Mouse (Mus musculus) right cerebral cortex, adult 2 months (tissue): Measurements from ENCODE around the gene Tmf1.
A peak's percentile ranks its signal among the peaks of the same experiment; 100 is the strongest.

Experiments used
- DNase-seq, 2 experiments: peaks; one replicate each; pipeline ENCODE4 v3.0.0; 2021 to 2022; ENCODE audit warnings: low spot score in 2 of 2

Gene Tmf1

DNA sequence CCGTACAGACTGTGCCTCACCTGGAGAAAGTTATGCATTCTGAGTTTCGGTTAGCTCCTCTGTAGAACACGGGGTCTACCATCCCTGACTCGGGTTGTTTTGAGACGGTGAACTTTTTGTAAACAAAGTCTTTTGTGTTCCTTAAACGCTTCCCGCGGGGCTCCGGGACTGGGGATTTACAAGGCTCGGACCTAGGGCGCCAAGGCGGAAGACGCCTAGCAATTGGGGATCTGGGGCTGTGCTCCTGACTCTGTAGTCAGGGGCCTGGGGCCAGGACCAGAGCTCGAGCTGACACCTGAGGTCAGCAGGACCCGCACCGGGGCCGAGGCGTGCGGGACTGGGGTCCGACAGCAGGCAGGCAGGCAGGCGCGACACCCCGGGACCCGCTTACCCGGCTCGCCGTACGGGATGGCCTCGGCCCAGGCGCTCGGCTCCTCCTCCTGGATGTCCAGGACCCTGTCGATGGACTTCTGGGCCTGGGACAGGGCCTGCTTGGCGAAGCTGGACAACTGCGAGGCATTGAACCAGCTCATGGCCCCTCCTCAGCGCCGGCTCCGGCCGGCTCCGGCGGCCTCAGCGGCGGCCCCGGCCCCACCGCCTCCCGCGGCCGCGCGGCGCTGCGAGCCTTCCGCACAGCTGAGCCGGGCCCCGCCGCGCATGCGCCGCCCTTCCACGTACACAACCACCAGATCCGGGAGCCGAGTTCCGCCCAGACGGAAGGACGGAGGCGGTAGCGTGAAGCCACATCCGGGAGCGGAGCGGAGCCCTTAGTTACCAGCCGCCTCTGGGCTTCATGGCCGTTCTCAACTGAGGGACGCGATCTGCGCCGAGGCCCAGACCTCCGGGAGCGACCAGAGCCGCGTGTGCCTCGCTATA lies at the start of gene Tmf1:
TSS of gene Tmf1 (minus strand) at position 632 of the 876 bp plus-strand sequence.
- DNase-seq, result peak; percentile 95 to 97

DNA sequence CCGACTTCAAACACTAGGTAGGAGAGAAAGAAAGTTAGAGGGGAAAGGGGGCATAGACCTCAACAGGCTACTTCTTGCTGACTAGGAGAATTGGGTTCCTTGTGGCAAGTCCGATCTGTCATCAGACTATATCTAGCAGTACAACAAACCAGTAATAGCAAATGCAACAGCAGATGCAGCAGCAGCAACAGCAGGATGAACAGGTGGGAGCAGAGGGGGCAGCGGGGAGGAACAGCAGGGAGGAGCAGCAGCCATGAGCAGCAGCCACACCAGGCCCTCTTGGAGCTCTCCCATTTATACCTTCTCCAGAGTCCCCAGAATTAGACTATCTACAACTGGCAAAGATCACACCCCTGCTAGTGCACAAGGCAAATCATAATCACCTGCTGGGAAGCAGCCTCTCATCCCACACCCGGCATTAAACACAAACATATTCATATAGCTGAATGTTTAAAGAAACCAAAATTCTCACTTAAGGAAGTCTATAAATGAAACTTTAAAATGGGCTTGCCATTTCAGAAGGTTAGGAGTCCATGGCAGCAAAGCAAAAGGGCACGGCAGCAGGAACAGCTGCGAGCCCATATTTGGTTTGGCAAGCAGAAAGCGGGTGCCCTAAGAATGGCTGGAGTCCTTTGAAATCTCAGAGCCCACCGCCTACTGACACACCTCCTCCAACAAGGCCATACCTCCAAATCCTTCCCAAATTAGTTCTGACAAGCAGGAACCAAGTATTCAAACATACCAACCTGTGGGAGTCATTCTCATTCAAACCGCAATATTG lies 48.3 kb upstream of the Tmf1 start:
- no peak for DNase-seq

DNA sequence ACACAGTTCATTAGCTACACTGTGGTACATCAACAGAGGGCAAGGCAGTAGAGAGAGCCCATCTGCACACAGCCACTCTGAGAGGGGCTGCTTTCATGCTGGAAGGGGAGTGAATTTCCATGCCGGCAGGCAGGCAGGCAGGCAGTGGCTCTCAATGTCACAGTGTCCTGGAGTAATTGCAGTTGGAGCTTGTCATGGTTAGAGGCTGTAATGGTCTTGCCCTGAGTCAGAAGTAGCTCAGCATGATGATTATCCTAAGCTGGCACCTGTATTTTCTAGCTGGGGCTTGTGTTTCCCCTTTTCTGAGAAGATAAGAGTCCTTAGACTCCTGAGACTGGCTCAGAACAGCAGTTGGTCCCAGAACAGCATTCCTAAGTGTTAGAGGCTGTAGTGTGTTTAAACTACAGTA lies 47.2 kb upstream of the Tmf1 start:
- no peak for DNase-seq

DNA sequence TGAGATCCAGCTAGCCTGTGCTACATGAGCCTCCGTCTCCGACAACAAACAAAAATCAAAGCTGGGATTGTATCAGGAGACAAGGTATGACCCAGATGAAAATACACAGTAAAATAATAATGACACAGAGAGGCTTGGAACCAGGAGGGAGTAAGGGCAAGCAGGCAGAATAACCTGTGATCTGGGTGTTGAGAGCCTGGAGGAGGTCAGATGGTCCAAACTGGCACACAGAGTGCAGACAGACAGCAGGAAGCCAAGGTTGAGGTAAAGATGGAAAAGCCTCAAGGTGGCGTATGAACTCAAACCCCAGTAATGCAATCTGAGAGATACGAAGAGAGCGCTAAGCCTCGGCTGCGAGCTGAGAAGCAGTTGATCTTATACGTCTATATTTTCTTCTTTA lies 45.6 kb upstream of the Tmf1 start:
- DNase-seq, result no peak

DNA sequence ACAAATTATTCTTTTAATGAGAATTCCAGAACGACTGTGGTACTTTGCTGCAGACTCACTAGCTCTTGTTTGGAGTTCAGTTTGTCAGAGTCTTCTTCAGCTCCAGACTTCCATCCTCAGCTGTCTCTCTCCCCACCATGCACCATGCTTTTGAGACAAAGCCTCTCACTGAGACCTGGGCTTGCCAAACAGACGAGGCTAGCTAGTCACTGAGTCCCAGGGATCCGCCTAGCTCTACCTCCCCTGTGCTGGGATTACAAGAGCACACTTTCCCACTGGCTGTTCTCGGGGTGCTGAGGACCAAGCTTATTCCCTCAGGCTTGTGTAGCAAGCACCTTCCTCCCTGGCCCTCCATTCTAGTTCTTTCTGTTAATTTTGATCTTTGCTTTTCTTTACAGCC lies 44.6 kb upstream of the Tmf1 start:
- DNase-seq, result no peak

DNA sequence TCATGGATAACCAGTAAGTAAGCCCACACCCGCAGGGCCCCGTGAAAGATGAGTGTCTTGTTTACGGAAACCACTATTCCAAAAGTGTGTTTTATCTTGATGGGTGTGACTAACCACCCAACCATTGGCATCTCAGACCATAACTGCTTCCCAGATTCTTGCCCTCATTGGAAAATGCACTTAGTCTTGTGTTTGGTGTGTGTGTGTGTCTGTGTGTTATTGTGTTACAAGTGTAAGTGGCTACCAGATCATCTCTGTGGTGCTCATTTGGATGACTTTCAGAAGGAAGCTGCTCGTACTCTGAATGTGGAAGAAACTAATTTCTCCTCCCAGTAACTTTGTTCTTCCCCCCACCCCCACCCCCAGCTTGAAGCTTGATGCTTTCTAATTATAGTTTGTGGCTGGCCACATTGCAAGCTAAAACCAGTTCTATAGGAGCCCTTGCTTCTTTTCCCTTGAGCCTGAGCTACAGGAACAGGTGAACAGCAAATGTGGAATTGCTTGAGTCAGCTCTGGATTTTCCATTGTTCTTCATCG lies 44.1 kb upstream of the Tmf1 start:
- DNase-seq, result no peak

DNA sequence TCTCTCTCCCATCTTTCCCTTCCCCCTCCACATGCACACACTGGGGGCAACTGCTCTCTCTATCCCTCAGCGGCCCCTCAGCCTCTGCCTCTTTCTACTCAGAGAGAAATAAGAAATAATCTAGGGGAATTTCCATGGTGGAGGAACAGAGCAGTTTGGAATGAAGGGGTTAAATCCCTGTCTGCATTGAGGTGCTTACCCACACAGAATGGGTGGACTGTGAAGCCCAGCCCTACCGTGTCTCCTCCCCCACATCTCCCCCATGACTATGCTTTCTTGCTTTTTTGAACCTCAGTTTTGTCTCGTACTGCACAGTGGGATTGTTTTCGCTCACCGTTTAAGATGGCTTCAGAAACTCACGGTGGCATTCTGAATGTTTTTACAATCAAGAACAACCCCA lies 43.4 kb upstream of the Tmf1 start:
- DNase-seq, result no peak

DNA sequence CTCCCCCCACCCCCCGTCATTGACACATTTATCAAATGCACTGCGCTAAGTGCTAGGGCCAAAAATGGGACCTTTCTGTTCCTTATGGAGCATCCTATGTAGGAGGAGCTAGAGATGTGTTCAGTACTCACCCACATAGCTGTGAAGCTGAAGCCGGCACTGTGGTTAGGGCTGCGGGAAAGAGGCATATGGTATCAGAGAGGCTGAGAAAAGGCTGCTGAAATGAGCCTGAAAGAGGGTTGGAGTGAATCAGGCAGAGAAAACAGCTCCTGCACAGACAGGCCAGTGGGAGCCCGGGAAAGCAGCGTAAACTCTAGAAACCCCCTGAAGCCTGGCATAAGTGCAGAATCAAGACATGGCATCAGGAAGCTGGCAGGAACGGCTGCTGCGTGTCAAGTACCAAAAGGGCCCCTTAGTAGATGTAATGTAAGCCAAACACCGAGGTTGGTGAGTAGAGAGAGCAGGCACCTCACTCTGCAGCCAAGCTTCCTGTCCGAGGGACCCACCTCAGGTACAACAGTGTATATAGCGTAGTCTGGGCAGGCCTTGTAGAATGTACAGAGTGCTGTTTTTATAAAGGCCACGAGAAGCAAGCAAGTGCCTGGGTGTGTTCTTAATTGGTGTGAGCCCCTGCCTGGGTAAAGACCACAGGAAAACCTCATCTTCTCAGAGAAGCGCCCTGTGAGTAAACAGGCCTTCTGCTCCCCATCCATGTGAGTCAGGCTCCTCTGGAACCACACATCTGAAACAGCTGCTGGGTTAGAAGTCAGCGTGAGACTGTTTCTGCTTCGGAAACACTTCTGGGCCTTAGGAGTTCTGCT lies 42.5 kb upstream of the Tmf1 start:
- DNase-seq, result peak; percentile 71 to 79

DNA sequence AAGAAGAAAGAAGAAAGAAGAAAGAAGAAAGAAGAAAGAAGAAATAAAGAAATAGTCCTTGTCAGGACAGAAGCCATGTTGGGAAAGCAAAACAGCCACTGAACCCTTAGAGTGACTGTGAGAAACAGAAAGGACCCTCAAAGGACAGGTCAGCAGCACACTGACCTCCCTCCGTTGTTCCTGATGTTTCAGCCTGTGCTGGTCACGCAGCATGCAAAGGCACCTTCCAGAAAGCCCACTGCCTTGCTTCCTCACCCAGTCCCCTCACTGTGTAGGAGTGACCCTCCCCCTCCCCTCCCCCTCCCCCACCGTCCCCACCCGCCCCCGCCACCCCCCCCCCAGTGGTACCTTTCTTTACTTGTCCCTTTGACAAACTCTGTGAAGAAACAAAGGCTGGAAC lies 41.8 kb upstream of the Tmf1 start:
- no peak for DNase-seq

DNA sequence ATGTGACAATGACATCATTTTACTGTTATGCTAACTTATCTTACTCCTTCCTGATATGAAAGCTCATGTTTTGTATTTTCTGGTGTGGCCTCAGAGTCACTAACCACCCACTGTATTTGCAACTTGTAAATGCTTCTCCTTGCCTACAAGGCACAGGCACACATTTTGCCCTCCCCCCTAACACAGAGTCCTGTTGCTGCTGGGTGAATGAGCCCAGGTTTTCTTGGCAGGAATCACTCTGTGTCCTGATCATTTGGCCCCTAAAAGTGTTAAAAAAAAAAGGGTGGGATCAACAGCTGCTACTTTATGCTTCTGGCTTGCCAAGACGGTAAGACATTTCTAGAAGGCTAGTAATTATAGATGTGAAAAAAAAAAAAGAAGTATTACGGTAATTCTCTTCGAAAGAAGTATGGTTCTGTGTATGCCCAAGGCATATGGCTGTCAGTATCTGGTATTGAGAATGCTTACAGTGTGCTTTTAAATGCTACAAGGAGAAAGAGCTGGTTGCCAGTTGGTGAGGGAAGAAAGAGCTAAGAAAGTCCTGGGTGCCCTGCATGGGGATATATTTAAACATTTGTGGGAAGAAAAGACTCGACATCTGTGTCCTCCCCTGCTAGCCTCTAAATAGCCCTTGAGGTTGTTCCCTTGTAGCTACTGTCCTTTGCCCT lies 37.4 kb upstream of the Tmf1 start:
- no peak for DNase-seq

DNA sequence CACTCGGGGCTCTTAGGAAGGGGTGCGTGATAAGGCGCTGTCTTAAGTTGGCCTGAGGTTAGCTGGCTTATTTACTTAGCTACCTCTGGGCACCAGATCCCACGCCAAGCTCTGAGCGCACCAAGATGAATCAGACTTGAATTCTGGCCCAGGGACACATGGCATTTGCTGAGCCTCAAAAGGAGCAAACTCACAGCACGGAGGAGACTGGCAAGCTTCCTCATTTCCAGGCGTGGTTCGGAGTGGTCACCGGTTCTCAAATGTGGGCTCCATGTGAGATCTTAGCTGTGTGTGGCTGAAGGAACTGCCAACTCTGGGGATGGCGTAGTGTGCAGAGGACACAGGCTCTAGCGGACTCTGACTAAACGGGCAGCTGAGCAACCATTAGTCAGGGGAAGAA lies 33.1 kb upstream of the Tmf1 start:
- peak; percentile 60 to 70 for DNase-seq

DNA sequence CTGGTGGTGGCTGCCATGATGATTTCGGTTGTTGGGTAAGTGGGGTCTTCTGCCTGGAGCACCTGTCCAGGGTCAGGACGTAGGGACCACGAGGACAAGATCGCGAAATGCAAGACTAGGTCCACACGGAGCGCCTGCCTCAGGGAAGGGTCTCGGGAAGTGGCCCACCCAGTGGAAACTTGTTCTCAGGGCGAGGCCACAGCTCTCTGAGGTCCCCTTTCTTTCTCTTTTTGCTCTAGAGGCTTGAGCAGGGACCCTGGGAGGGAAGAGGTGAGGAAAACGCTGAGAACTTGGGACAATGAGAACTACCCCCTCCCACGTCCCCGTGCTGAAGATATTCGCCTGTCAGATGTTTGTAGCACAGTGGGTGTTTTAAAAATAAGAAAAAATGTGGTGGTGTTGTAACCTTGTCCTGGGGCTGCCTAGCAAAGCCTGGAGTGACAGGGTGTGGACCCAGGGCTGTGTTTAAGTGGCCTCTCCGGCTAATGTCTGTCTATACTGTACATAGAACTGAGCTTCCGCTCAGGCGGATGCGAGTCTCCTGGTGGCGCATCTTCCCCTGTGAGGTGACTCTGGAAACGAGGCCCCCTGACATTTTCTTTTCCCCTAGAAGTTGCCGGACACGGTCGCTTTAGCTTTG lies 32.2 kb upstream of the Tmf1 start:
- DNase-seq, result peak in 1 of 2 experiments; percentile 39

DNA sequence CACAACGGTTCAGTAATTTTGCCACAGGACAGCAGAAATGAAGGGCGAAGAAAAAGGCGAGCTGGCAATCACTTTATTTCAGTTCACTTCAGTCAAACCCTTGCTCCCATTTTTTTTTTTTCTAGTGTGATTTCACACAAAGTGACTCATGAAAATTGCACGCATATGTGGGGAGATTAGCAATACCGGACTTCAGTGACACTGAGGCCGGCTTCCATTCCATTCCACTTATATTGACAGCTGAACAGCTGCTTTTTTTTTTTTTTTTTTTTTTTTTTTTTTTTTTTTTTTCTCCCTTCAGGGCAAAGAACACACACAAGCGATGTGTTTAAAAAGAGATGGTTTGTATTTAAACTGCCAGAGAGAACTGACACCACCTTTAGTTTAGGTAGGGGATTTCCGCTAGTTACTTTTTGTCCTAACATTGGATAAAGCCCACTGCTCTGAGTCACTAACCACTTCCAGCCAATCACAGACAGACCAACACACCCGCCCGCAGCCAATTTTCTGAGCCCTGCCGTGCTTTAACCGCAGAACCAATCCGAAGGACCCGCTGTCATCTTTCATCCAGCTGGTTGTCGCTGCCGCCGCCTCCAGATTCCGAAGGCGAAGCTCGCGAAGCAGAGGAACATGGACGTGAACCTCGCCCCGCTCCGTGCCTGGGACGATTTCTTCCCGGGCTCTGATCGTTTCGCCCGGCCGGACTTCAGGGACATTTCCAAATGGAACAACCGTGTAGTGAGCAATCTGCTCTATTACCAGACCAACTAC lies 31.5 kb upstream of the Tmf1 start, which contains the start of gene Arl6ip5:
TSS of gene Arl6ip5 (plus strand) at position 499 of the 771 bp plus-strand sequence.
- peak; percentile 92 for DNase-seq

DNA sequence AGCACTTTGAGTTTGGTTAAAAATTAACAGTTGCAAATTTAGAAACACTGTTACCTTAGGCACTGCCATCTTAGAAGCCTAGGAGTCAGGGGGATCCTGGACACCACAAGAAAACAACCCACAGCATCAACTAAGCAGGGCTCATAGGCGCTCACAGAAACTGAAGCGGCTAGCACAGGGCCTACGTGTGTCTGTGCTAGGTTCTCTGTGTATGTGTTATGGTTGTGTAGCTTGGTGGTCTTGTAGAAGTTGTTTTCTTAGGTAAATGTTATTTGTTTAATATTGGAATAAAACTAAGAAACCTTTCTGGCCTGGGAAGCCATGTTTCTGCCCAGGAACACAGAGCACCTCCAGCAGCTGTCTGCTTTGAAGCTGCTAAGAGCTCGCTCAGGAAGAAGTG lies 30.8 kb upstream of the Tmf1 start:
- no peak for DNase-seq

DNA sequence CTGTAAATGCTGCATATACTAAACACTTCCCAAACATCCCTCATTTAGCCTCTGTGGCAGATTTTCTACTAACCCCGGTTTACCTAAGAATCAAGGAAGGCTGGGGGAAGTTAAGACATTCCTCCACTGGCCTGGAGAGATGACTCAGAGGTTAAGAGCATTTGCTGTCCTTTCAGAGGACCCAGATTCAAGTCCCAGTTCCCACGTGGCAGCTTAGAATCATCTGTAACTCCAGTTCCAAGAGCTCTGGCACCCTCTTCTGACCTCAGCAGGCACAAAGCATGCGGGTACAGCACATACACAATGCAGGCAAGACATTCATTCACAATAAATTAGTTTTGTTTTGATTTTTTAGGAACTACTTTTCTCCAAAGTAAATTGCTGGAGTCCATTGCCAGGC lies 30.3 kb upstream of the Tmf1 start:
- DNase-seq, result no peak

DNA sequence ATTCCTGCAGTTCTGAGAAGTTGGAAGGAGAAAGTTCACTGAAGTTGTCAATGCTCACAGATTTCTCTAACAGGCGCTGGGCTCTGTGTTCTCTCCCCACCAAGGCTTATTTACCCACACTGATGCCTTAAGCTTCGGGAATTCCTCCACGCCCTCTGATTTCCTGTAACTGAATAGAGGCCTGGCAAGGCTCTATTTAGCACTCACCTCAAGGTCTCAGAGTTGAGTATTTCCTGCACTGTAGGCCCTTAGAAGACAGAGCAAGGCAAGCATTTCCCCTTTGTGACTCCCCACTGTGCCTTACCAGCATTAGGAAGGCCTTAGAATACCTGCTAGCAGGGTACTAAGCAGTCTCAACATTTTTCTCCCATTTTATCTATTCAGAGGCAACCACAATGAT lies 29.5 kb upstream of the Tmf1 start:
- DNase-seq, result no peak

DNA sequence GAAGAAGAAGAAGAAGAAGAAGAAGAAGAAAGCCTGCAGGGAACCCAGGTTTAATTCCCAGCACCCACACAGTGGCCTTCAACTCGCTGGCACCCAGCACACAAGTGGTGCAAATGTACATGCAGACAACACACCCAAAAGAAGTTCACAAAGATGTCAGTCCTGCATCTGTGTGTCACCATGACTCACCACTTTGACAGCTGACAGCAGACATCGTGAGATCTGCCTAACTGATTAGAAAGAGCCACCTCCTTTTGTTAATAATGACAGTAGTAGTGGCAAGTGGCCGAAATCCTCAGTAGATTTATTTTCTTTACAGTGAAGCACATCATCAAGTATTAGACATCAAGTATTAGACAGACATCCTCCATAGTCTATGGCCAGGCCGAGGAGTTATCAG lies 28.2 kb upstream of the Tmf1 start:
- DNase-seq, result no peak

DNA sequence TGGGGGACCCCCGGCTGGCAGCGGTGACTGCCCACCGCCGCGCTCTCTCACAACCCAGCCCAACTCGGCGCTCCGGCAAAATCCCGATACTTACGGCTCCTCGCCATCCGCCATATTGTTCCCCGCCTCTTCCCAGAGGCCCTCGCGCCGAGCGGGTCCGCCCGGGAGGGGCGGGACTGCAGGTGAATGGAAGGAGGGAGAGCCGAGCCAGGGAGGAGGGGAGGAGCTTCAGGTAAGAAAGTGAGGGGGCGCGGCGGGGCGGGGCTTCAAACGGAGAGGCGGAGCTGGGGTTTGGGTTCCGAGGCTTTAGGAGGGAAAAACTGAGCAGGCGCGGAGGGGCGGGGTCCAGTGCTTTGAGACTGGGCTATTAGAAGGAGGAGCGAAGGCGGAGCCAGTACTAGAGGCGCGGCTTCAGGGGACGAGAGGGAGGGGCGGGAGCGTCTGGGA lies 26.5 kb upstream of the Tmf1 start, which contains the start of gene Uba3:
TSS of gene Uba3 (minus strand) at position 209 of the 447 bp plus-strand sequence.
- DNase-seq, result peak; percentile 98 to 99

DNA sequence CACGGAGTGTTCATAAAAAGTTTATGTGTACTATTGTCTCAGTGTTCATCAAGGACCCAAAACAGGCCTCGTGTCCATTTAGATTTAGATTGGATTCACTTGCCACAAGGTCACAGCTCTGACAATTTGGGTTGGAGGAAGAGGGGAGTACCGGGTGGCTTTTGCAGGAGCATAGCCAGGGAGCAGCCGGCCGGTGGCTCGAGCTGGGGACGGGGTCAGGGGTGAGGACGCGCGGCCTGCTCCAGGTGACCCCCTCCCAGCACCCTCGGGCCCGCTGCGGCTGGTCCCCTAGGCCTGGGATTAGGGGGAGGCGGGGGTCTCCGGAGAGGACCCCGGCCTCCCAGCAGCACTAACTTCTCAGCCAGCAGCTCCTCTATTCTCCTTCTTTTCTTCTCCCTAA lies 26.0 kb upstream of the Tmf1 start:
- DNase-seq, result no peak
